Mouse (Mus musculus) heart, embryonic 10.5 days (tissue): ENCODE measurements around the gene Il18rap. TPM values are rescaled to one million over a fixed set of nuclear protein-coding genes. Genes with fewer than 3 reads are reported as not detected.

Experiments
- DNase-seq: peaks from one replicate; pipeline ENCODE4 v3.0.0-alpha.2; 2017; ENCODE audit warnings: low spot score
- H3K27ac ChIP-seq: fragments of 300-500 bp; sonication (generic); 2 replicates; pipeline ENCODE4 v1.5.1; 2016; ENCODE audit warnings: mild to moderate bottlenecking
- H3K27me3 ChIP-seq: fragments of 300-500 bp; sonication (generic); 2 replicates; pipeline ENCODE4 v1.6.1; 2016; ENCODE audit warnings: mild to moderate bottlenecking; ENCODE audit not compliant: poor library complexity, insufficient read depth, severe bottlenecking
- H3K36me3 ChIP-seq: fragments of 300-500 bp; sonication (generic); 2 replicates; pipeline ENCODE4 v1.6.1; 2016; ENCODE audit warnings: mild to moderate bottlenecking, moderate library complexity
- H3K4me1 ChIP-seq: fragments of 300-500 bp; sonication (generic); 2 replicates; pipeline ENCODE4 v1.6.1; 2016; ENCODE audit warnings: mild to moderate bottlenecking
- H3K4me3 ChIP-seq: fragments of 300-500 bp; sonication (generic); 2 replicates; pipeline ENCODE4 v1.5.1; 2016; ENCODE audit warnings: mild to moderate bottlenecking, moderate library complexity
- H3K9me3 ChIP-seq: fragments of 300-500 bp; sonication (generic); 2 replicates; pipeline ENCODE4 v1.6.1; 2016; ENCODE audit warnings: mild to moderate bottlenecking, moderate library complexity
- WGBS: fragments of 180-500 bp; shearing (Covaris S2); methylation state at CpG from one replicate; pipeline ENCODE4 v1.1.7; 2016; 5-methylcytosine and 5-hydroxymethylcytosine counted together
- polyA plus RNA-seq: library from polyadenylated mRNA; unstranded; fragments of >200 nt; fragmentation: Nextera tagmentation; extraction: Ambion mirVana; gene quantifications from 2 replicates; pipeline ENCODE4 v1.2.1, GENCODE M21; 2016

The Il18rap gene
- 0.09 and 0.14 TPM in 2 replicates for polyA plus RNA-seq

GRCm38 (mm10) chr1:40514851-40515585 lies at the start of gene Il18rap:
Gene Il18rap, plus strand, starts transcription at chr1:40515362.
- H3K4me1 ChIP-seq = no peaks in the 10 kb centered on the region
- 60% methylated on average over 9 of the region's 9 CpGs for WGBS
- no peak within 1 kb of the TSS for H3K4me3 ChIP-seq
- no peak for DNase-seq
- no peaks in the 10 kb centered on the region for H3K9me3 ChIP-seq
- H3K36me3 ChIP-seq = no peaks in the 10 kb centered on the region
- no peaks in the 10 kb centered on the region for H3K27me3 ChIP-seq
- H3K27ac ChIP-seq = no peak within 1 kb of the TSS

- Histone ChIP-seq H3K4me1 (no peaks in the 10 kb centered on the region), H3K27ac (no peak within 1 kb of the TSS), H3K9me3 (no peaks in the 10 kb centered on the region), H3K36me3 (no peaks in the 10 kb centered on the region), H3K4me3 (no peak within 1 kb of the TSS), H3K27me3 (peaks cover 4% of the 10 kb centered on the region; the same call in 1 of the 2 replicates)
- DNase-seq = no peak
- WGBS = 39% methylated on average over 20 of the region's 20 CpGs
Observed at GRCm38 (mm10) chr1:40465477-40466430, 49.4 kb upstream of the Il18rap start, which contains the start of gene Il18r1. Gene Il18r1, plus strand, starts transcription at chr1:40465552.

- peaks cover 4% of the 10 kb centered on the region; the same call in 1 of the 2 replicates for H3K27me3 ChIP-seq
- no peak overlapping the region for H3K27ac ChIP-seq
- H3K36me3 ChIP-seq = no peaks in the 10 kb centered on the region
- no peaks in the 10 kb centered on the region for H3K9me3 ChIP-seq
- H3K4me1 ChIP-seq = no peaks in the 10 kb centered on the region
- H3K4me3 ChIP-seq = no peak overlapping the region
- WGBS = 83% methylated on average over 4 of the region's 4 CpGs
- no peak for DNase-seq
Observed at GRCm38 (mm10) chr1:40467306-40467705, 47.9 kb upstream of the Il18rap start.

GRCm38 (mm10) chr1:40468805-40469204 lies 46.4 kb upstream of the Il18rap start:
- no peak for DNase-seq
- H3K9me3 ChIP-seq = no peaks in the 10 kb centered on the region
- H3K4me1 ChIP-seq = no peaks in the 10 kb centered on the region
- H3K4me3 ChIP-seq = no peak overlapping the region
- H3K27me3 ChIP-seq = peaks cover 4% of the 10 kb centered on the region; the same call in 1 of the 2 replicates
- no peak overlapping the region for H3K27ac ChIP-seq
- 66% methylated on average over 2 of the region's 2 CpGs for WGBS
- H3K36me3 ChIP-seq = no peaks in the 10 kb centered on the region

- no peak overlapping the region for H3K27ac ChIP-seq
- WGBS = 84% methylated on average over 12 of the region's 12 CpGs
- H3K4me3 ChIP-seq = no peak overlapping the region
- no peaks in the 10 kb centered on the region for H3K36me3 ChIP-seq
- no peak for DNase-seq
- peaks cover 4% of the 10 kb centered on the region; the same call in 1 of the 2 replicates for H3K27me3 ChIP-seq
- H3K4me1 ChIP-seq = no peaks in the 10 kb centered on the region
- no peaks in the 10 kb centered on the region for H3K9me3 ChIP-seq
Observed at GRCm38 (mm10) chr1:40469900-40470299, 45.3 kb upstream of the Il18rap start.

- H3K36me3 ChIP-seq = no peaks in the 10 kb centered on the region
- H3K4me1 ChIP-seq = no peaks in the 10 kb centered on the region
- 80% methylated on average over 1 of the region's 1 CpGs for WGBS
- no peaks in the 10 kb centered on the region for H3K27me3 ChIP-seq
- H3K4me3 ChIP-seq = no peak overlapping the region
- no peaks in the 10 kb centered on the region for H3K9me3 ChIP-seq
- DNase-seq = no peak
- H3K27ac ChIP-seq = no peak overlapping the region
Observed at GRCm38 (mm10) chr1:40472401-40472800, 42.8 kb upstream of the Il18rap start.

GRCm38 (mm10) chr1:40473640-40474039 lies 41.5 kb upstream of the Il18rap start:
- Histone ChIP-seq H3K4me1 (no peaks in the 10 kb centered on the region), H3K36me3 (no peaks in the 10 kb centered on the region), H3K27me3 (no peaks in the 10 kb centered on the region), H3K4me3 (no peak overlapping the region), H3K9me3 (no peaks in the 10 kb centered on the region), H3K27ac (no peak overlapping the region)
- WGBS = 81% methylated on average over 4 of the region's 4 CpGs
- no peak for DNase-seq

GRCm38 (mm10) chr1:40474336-40474735 lies 40.8 kb upstream of the Il18rap start:
- Histone ChIP-seq H3K36me3 (no peaks in the 10 kb centered on the region), H3K27ac (no peak overlapping the region), H3K4me1 (no peaks in the 10 kb centered on the region), H3K27me3 (no peaks in the 10 kb centered on the region), H3K9me3 (no peaks in the 10 kb centered on the region), H3K4me3 (no peak overlapping the region)
- WGBS = 53% methylated on average over 5 of the region's 5 CpGs
- no peak for DNase-seq

GRCm38 (mm10) chr1:40475697-40476096 lies 39.5 kb upstream of the Il18rap start:
- WGBS = 61% methylated on average over 3 of the region's 3 CpGs
- H3K9me3 ChIP-seq = no peaks in the 10 kb centered on the region
- no peak for DNase-seq
- H3K27me3 ChIP-seq = no peaks in the 10 kb centered on the region
- H3K27ac ChIP-seq = no peak overlapping the region
- H3K36me3 ChIP-seq = no peaks in the 10 kb centered on the region
- H3K4me3 ChIP-seq = no peak overlapping the region
- no peaks in the 10 kb centered on the region for H3K4me1 ChIP-seq

- no peaks in the 10 kb centered on the region for H3K36me3 ChIP-seq
- 63% methylated on average over 4 of the region's 4 CpGs for WGBS
- no peaks in the 10 kb centered on the region for H3K9me3 ChIP-seq
- H3K4me3 ChIP-seq = no peak overlapping the region
- H3K4me1 ChIP-seq = no peaks in the 10 kb centered on the region
- H3K27me3 ChIP-seq = no peaks in the 10 kb centered on the region
- DNase-seq = no peak
- no peak overlapping the region for H3K27ac ChIP-seq
Observed at GRCm38 (mm10) chr1:40476756-40477155, 38.4 kb upstream of the Il18rap start.

- Histone ChIP-seq H3K36me3 (no peaks in the 10 kb centered on the region), H3K9me3 (no peaks in the 10 kb centered on the region), H3K27ac (no peak overlapping the region), H3K4me3 (no peak overlapping the region), H3K4me1 (no peaks in the 10 kb centered on the region), H3K27me3 (no peaks in the 10 kb centered on the region)
- 77% methylated on average over 6 of the region's 6 CpGs for WGBS
- no peak for DNase-seq
Observed at GRCm38 (mm10) chr1:40479505-40479923, 35.6 kb upstream of the Il18rap start.

GRCm38 (mm10) chr1:40494594-40494993 lies 20.6 kb upstream of the Il18rap start:
- no peaks in the 10 kb centered on the region for H3K9me3 ChIP-seq
- no peaks in the 10 kb centered on the region for H3K36me3 ChIP-seq
- DNase-seq = no peak
- no peak overlapping the region for H3K27ac ChIP-seq
- H3K27me3 ChIP-seq = no peaks in the 10 kb centered on the region
- no peak overlapping the region for H3K4me3 ChIP-seq
- 77% methylated on average over 4 of the region's 4 CpGs for WGBS
- no peaks in the 10 kb centered on the region for H3K4me1 ChIP-seq

- Histone ChIP-seq H3K4me1 (no peaks in the 10 kb centered on the region), H3K4me3 (no peak overlapping the region), H3K36me3 (no peaks in the 10 kb centered on the region), H3K9me3 (no peaks in the 10 kb centered on the region), H3K27ac (no peak overlapping the region), H3K27me3 (no peaks in the 10 kb centered on the region)
- 89% methylated on average over 1 of the region's 1 CpGs for WGBS
- DNase-seq = no peak
Observed at GRCm38 (mm10) chr1:40499708-40500107, 15.5 kb upstream of the Il18rap start.
